Mouse (Mus musculus) hematopoietic stem cell, adult 5-6 weeks (primary cell): ENCODE data around the gene Chek2. TPM values are rescaled to one million over a fixed set of nuclear protein-coding genes. Genes with fewer than 3 reads are reported as not detected.
"Not testable (repeated sequence)": the region's sequence is repeated elsewhere in the genome, so short reads cannot be mapped to it uniquely, and the experiment has no call there.

ENCODE experiments used
- ATAC-seq, 2 experiments: fragments of 125-278 bp in 1 of 2; replicated peaks in 1 of 2; 2 replicates each; pipeline ENCODE4 v1.8.0; 2016 to 2017; ENCODE audit warnings: inconsistent platforms in 2 of 2, mild to moderate bottlenecking in 2 of 2, moderate number of reproducible peaks in 2 of 2, low read depth in 1 of 2, moderate TSS enrichment in 1 of 2; ENCODE audit not compliant: low FRiP score in 2 of 2, poor library complexity in 2 of 2, severe bottlenecking in 2 of 2, insufficient read depth in 1 of 2, low TSS enrichment in 1 of 2
- total RNA-seq: library from RNA; stranded (forward); fragments of 172-1452, 232-1000 nt; gene quantifications from 2 replicates; pipeline ENCODE4 v1.2.3, GENCODE M21; 2017

Chek2 gene
- total RNA-seq, 1 experiment from 2014 or later = 37.2 TPM

DNA sequence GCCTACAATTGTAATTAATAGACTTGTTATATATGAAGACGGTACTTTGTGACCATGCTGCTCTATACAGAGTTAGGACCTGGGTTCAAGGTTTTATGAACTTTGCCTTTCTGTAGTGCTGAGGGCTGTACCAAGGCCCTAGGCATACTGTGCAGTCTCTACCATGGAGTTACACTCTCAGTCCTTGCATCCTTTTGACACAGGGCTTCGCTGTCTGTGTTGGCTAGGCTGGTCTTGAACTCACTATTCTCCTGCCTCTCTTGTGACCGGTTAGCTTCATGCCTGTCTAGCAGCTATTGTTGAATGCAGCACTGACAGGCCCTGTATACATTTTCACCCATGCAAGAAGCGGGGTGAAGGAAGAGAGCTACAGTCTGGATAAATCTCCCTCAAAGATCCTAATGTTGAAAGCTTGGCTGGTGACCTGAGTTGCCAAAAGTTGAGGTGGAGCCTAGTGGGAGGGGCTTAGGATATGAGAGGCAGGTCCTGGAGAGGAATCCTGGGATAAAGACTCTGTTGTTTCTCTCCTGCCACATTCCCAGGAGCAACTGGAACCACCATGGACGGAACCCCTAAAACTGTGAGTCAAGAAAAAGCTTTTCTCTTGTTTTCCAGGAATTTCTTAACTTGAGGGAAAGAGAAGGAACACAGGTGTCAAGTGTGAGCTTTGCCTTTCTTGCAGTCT lies 8.6 kb upstream of the Chek2 start:
- ATAC-seq = no peak

GRCm38 (mm10) chr5:110835959-110836358 lies 3.8 kb upstream of the Chek2 start:
- ATAC-seq = peak; percentile 34 to 47; a peak in 3 of 4 replicates

DNA sequence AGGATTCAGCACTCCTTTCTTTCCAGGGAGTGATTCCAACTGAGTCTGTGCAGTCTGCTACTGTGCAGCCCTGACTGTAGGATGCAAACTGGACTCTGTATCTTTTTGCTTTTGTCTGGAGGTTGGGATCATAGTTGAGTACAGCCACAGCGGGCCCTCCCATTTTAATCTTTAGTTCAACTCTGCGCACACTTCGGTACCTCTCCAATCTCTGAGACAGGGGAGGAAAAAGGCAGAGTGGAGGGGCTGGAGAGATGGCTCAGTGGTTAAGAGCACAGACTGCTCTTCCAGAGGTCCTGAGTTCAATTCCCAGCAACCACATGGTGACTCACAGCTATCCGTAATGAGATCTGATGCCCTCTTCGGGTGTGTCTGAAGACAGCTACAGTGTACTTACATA lies 1.8 kb upstream of the Chek2 start:
- ATAC-seq = not testable (repeated sequence)

- peak in 1 of 2 experiments; percentile 46; a peak in 2 of 4 replicates for ATAC-seq
These were observed 621 bp upstream of the Chek2 start for GRCm38 (mm10) chr5:110839038-110839677.

DNA sequence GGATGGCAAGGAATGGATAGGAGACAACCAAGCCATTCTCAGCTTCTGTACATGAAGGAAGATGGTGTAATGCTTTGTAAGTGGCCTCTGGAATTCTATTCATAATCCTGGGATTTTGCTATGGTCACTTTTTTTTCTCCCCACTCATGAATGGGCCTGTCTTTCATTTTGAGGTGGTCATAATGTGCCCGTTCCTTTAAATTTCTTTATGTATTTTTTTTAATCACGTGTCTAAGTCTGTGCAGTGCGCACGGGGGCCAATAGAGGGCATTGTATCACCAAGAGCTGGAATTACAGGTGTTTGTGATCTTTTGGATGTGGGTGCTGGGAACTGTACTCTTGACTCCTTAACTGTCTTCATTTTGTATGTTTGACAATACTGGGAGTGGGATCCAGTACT lies 686 bp downstream of the Chek2 start:
- ATAC-seq = no peak

- ATAC-seq = no peak
These were observed 1.5 kb downstream of the Chek2 start for GRCm38 (mm10) chr5:110841046-110841862.

GRCm38 (mm10) chr5:110852990-110853389 lies 13.2 kb downstream of the Chek2 start:
- ATAC-seq = no peak

DNA sequence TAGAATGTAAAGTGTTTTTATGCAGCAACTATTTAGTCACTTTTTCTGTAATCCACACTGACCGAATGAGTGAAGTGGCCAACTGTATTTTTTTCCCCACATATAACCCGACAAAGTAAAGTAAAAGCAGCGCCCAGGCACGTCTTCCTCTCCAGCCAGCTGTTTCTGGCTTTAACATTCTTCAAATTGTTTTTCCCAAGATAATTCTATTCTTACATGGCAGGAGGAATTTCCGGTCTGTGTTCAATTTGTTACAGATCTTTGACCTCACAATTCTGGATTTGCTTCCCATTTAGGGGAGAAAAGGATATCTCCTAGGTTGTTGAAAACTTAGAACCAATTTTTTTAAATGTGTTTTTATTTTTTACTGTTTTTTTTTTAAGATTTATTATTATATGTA lies 17.3 kb downstream of the Chek2 start:
- ATAC-seq = no peak

- peak in 1 of 2 experiments; percentile 36; a peak in 1 of 4 replicates for ATAC-seq
These were observed 19.4 kb downstream of the Chek2 start for GRCm38 (mm10) chr5:110859013-110859650.

DNA sequence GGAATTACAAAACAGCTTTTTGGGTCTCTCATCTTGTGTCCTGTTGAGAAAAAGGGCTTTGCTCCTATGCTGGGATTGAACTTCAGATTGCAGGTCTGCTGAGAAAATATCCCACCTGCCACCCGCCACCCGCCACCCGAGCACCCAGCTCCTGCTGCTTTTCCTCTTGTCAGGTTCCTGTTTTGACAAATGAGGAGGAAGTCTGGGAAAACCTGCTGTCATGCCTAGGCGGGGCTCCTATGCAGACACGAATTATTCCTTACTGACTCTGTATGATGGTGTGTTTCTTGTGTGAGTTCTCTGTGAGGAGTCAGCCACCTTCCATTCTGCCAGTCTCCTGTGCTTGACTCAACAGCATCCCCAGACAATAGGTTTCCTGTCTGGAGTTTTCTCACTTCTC lies 20.7 kb downstream of the Chek2 start:
- no peak for ATAC-seq

GRCm38 (mm10) chr5:110868460-110868859 lies 28.7 kb downstream of the Chek2 start:
- ATAC-seq = no peak

GRCm38 (mm10) chr5:110869242-110869669 lies 29.5 kb downstream of the Chek2 start:
- ATAC-seq = no peak

DNA sequence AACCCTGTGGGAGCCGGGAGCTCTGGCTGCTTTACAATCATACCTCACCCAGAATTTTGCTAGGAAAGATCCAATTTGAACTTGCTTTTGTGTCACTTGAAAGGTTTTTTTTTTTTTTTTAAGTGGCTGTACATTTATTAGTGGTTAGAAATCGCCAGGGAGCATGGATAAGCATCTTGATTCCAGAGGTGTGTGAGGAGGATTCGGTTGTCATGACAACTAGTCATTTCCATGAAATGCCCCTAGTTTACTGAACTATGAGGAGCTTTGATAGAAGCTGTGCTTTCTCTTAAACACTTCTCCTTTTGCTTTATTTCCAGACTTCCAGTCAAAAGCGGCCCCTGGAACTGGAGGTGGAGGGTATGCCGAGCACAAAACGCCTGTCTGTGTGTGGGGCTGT lies 33.4 kb downstream of the Chek2 start:
- no peak for ATAC-seq

DNA sequence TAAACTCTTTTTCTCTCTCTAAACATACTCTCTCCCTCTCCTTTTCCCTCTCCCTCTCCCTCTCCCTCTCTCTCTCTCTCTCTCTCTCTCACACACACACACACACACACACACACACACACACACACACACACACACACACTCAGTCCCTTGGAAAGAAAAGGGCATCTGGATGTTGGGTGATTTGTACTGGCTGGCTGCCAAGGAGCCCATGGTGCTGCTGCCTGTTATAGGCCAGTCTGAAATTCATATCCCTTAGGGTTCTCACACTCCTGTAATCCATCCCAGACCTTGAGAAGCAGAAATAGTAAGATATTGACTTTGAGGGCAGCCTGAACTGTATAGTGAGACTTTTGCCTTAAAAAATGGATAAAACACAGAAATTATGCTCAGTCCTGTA lies 34.9 kb downstream of the Chek2 start:
- ATAC-seq = no peak

DNA sequence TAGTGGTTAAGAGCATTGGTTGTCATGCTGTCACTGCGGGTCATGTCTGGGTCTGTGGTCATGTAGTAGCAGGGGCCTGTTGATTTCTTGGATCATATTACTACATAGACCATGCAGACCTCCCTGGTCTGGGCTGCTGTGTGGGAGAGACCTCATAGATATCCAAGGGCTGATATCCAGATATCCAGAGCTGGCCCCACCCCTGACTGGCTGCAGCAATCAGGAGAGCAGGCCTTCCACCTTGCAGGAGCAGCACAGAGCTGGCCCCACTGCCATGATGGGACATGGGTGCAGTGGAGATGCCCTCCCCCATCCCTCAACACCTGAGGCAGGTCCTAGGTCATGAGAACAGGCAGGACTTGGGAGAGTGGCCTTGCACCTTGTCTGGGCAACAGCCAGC lies 35.5 kb downstream of the Chek2 start:
- ATAC-seq = no peak

DNA sequence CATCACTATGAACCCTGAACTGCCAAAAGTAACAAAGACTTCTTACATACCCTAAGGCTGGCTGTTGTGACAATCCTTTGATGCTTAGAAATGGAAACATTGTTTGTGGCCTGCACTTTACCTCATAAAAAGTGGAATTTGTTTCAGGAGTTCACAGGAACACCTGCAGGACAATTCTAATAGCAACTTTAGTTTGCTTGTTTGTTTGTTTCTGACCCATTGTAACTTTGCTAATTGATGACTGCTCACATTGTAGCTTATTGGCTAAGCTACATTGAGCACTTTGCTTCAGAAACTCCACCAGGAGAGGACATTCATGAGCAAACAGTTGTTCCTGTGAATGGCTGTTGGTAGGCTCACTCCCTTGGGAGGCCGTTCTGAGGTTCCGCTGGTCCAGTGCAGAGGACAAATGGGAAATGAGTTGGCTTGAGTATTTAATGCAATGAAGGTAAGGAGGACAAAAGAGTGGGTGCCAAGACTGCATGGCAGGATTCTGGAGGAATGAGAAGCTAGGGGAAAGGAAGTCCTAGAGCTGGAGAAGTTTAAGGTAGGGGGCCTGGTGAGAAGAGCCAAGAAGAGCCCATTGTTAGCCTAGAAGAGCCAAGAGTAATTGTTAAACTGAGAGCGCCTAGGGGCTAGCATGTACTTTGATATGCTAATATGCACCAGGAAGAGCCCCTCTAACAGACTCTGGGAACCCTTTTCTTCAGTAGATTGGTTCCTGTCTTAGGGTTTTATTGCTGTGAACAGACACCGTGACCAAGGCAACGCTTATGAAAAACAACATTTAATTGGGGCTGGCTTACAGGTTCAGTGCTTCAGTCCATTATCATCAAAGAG lies 38.1 kb downstream of the Chek2 start:
- ATAC-seq = no peak

DNA sequence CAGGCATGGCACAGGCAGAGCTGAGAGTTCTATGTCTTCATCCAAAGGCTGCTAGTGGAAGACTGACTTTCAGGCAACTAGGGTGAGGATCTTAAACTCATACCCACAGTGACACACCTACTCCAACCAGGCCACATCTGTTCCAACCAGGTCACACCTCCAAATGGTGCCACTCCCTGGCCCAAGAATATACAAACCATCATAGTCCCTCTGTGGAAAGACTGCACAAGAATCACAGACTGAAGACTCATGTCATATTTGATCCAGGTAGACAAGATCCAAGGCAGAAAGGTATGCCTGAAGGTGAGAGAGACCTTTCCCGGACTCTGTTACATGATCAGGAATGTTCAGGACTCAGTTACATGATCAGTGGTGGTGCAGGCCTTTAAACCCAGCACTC lies 38.7 kb downstream of the Chek2 start:
- ATAC-seq = not testable (repeated sequence)
